Mouse (Mus musculus) ES-Bruce4 (cell line): ENCODE measurements around the gene Plin3.

Source experiments
- CTCF ChIP-seq: IDR thresholded peaks from one replicate; pipeline ENCODE4 v1.8.1; 2011; ENCODE audit warnings: low read depth, low read length
- POLR2A ChIP-seq: IDR thresholded peaks from one replicate; pipeline ENCODE4 v1.8.1; 2011; ENCODE audit warnings: low read length; ENCODE audit not compliant: insufficient read depth

DNA sequence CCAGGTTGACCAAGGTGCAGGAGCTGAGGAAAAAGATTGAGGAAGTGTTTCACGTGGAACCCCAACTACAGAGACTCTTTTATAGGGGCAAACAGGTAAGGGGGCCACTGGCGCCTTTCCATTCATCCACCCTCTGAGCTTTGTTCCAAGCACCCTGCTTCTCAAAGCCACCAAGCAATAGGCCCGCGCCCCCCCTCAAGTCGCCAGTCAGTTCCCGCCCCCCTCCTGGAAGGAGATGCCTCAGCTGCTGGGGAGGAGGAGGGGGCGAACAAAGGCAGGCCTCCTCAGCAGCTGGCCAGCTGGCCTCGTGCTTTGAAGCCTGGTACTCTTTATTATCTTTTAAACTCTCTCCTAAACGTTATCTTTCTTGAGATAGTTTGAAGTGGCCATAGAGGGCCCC lies 12.5 kb upstream of the Plin3 start:
- TF ChIP-seq POLR2A (no peak), CTCF (no peak)
